Mouse (Mus musculus): ENCODE measurements around the gene Zim1.

Zim1 gene

DNA sequence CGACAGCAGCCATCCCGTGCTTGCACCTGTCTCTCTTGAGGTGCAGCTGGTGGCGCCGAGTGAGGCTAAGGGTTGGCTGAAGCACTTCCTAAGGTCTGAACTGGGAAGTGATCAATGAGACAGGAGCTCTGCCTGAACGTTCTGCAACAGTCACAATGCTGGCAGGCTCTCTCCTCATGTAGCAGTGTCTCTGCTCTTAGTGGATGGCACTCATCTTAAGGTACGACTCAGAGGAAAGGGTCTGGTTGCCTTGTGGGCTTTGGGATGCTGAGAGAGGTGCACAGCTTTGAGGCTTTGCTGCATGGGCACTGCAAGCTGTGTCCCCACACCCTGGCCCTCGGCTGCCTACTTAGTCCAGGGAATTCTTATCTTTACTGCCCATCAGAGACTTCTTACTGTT, 45.0 kb downstream of the Zim1 start:
- no peak for DNase-seq (ENCODE audit: low read depth, low spot score)

DNA sequence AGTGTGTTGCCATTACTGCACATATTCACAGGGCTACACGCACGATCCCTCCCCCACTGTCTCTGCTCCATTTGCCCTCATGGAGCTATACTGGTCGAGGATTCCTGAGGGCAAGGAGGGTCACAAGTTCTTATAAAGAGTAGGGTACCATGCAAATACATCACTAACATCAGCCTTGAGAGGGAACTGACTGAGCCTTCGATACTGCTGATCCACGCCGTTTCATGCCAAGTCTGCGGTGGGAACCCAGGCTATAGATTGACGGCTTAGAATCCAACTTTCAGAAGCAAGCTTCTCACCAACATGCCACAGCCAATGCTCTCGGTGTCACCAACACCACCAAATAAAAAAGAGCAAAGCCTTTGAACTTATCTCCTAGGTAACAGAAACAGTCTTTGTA, 45.7 kb downstream of the Zim1 start:
- DNase-seq (ENCODE audit: low read depth, low spot score) = no peak

DNA sequence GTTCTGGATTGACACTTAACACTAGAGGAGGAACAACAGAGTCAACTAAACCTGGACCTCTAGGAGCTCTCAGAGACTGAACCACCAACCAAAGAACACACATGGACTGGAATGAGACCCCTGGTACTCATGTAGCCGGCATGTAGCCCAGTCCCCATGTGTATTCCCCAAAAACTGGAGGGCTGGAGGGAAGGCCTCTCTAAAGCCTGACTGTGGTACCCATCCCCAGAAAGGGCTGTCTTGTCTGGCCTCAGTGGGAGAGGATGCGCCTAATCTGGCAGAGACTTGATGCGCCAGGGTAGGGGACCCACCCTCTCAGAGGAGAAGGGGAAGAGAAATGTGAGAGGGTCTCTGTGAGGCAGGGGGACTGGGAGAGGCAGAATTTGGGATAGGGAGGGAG, 50.4 kb downstream of the Zim1 start:
- DNase-seq (ENCODE audit: low read depth, low spot score) = no peak

DNA sequence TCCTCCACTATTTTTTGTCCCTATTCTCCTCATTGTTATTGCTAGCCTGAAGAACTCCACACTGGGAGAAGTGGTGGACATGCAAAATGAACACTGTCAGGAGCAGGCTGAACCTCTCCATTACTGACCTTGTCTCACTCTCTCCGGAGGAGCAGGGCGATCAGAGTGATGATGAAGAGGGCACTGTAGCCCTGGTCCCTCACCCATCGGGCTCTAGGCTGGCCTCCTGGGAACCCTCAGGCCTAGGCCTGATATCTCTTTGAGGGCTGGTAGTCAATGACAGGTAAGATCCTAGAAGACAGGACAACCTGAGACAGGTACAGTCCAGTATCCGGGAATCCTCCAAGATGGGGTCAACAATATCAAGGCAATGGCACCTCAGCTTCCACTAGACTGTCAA, 58.2 kb downstream of the Zim1 start:
- no peak for DNase-seq (ENCODE audit: low read depth, low spot score)

DNA sequence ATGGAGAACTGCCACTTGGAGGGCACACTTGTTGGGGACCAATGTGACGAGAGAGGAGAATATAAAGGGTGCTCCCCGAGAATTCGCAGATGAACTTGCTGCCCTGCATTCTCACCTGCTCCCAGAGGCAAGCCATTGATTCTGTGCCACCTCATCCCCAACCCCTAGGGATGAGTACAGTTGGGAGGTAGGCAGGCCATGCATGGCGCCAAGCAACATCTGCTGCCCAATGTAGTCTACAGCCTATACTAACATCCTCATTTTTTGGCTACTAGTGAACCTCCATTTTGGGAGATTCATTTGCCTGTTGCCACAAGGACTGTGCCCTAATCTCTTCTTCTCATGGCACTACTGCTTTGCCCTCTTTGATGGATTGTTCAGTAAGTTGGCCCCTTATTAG, 59.5 kb downstream of the Zim1 start:
- no peak for DNase-seq (ENCODE audit: low read depth, low spot score)

DNA sequence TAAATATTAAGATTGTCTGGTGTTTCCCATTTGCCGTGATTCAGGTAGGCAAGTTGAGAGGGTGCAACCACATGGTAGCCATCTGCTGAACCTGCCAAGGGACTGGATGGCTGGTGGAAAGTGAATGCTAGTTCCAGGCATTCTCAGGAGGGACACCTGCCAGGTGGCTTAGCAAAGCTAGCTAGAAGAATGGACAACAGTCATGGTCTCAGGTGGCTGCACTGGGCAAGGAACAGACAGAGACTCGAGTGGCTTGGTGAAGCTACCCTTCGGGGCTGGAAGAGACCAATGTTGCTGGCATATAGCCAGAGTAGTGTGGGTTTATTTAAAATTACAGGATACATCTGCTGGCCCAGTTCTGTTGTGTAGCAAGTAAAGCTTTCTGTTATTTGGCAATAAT, 60.4 kb downstream of the Zim1 start:
- no peak for DNase-seq (ENCODE audit: low read depth, low spot score)
